Mouse (Mus musculus): ENCODE measurements at regions not wholly inside any gene's neighbourhood (a gene's known extent, or its start where the extent isn't known, plus 50 kb on each side); places are given as distances from the start of the nearest gene placed in this dataset.

DNA sequence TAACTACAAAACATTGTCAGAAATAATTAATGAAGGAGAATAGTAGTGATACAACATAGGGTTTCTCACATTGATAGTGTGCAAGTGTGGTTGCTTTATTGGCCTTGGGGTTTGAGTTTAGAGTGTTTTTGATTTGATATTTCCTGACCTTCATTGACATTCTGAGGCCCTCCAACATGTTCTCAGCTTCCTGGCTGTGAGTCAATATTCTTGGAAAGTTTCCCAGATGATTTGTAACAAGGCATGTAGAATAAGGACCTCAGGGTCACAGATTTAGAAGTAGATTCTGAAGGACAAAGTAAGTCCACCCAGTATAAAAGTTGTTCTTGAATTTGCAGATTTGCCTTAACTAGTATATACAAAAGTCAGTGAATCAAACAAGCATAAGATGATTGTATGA is 969.7 kb upstream of the Pcdh9 start:
- Histone ChIP-seq H3K9me3 (no peaks in the 10 kb centered on the region), H3K27me3 (no peaks in the 10 kb centered on the region), H3K4me3 (no peak overlapping the region)

DNA sequence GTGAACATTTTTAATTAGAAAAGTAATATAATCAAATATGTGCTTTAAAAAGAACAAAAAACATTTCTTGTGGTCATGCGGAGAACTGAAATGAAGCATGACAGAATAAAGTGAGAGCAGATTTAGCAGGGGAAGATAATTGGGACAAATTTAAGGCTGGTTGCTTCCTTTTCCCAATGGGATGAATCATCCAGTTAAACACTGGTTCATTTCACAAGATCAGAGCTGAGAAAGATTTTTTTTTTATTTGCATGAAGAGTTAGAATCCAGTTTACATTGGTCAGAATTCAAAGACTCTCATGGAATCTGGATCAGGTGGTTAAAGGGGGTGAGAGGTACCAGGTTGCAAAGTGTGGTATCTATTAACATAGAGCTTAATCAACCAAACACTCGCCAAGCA is 978.5 kb upstream of the Pcdh9 start:
- H3K27ac ChIP-seq (replicated peaks) = no peak overlapping the region

More for the DNA sequence above, 969.7 kb upstream of the Pcdh9 start:
- no peaks in the 10 kb centered on the region for H3K36me3 ChIP-seq
- no peaks in the 10 kb centered on the region for H3K4me1 ChIP-seq (replicated peaks)
- no peak for ATAC-seq (ENCODE audit: low read depth)
- no peak overlapping the region for H3K4me2 ChIP-seq
- no peak overlapping the region for H3K27ac ChIP-seq (replicated peaks)
- no peak overlapping the region for H3K9ac ChIP-seq

DNA sequence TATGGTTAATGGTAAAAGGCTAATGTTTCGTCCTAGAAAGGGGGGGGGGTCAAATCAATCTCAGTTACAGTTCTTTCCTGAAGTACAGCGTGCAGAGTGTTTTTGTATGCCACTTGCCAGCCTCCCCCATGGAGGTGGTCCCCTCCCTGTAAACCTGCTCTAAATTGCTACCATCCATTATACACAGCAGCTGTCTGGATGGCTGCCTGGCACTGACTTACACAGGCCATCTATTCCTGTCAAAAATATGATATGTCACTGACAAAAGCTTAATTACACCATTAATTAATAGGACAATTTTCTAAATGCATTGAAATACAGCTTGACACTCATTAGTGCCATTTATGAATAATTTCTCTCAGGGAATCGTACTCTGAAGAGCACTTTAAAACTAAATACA is 995.0 kb upstream of the 4921530L21Rik start:
- H3K27me3 ChIP-seq = no peaks in the 10 kb centered on the region
- no peak overlapping the region for H3K4me3 ChIP-seq
- ATAC-seq (ENCODE audit: low read depth) = peak; percentile 81; the same call in 1 of the 2 replicates
- no peaks in the 10 kb centered on the region for H3K36me3 ChIP-seq
- H3K9me3 ChIP-seq = no peaks in the 10 kb centered on the region
- no peak overlapping the region for H3K9ac ChIP-seq
- WGBS = 38% methylated on average over 3 of the region's 3 CpGs
- no peak overlapping the region for H3K27ac ChIP-seq (replicated peaks)
- H3K4me1 ChIP-seq (replicated peaks) = no peaks in the 10 kb centered on the region
- H3K4me2 ChIP-seq = no peak overlapping the region

More for the DNA sequence above, 978.5 kb upstream of the Pcdh9 start:
- ATAC-seq (ENCODE audit: low read depth) = no peak
- Histone ChIP-seq H3K4me3 (no peak overlapping the region), H3K9me3 (no peaks in the 10 kb centered on the region), H3K36me3 (no peaks in the 10 kb centered on the region), H3K27me3 (no peaks in the 10 kb centered on the region), H3K4me1 (replicated peaks) (no peaks in the 10 kb centered on the region), H3K4me2 (no peak overlapping the region), H3K9ac (no peak overlapping the region)
- WGBS = 72% methylated on average over 2 of the region's 2 CpGs

DNA sequence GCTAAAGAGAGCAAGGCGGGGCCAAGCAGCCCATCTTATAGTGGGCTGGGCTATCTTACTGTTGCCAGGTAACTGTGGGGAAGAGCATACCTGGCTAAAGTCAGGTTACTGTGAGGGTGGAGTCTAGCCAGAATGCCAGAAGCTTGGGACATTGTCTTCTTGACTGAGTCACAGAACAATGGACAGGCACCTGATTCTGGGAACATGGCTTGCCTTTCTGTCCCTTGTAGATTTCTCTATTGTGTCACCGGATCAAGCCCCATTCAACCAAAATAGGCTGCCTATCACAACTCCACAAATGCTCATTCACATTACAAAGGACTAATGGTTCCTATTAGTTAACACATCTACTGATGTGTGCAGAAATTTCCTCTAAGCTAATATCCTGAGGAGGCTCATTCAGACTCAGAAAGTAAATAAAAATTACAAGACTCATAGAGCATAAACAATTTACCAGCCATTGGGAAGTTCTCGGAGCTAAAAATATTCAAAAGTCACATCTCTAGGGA is 985.7 kb upstream of the 4921530L21Rik start:
- ATAC-seq (ENCODE audit: low read depth) = no peak
- Histone ChIP-seq H3K9me3 (no peaks in the 10 kb centered on the region), H3K4me3 (no peak overlapping the region), H3K9ac (no peak overlapping the region), H3K36me3 (no peaks in the 10 kb centered on the region), H3K27me3 (no peaks in the 10 kb centered on the region), H3K4me2 (no peak overlapping the region), H3K4me1 (replicated peaks) (peaks cover 7% of the 10 kb centered on the region), H3K27ac (replicated peaks) (no peak overlapping the region)
- 68% methylated on average over 3 of the region's 3 CpGs for WGBS

DNA sequence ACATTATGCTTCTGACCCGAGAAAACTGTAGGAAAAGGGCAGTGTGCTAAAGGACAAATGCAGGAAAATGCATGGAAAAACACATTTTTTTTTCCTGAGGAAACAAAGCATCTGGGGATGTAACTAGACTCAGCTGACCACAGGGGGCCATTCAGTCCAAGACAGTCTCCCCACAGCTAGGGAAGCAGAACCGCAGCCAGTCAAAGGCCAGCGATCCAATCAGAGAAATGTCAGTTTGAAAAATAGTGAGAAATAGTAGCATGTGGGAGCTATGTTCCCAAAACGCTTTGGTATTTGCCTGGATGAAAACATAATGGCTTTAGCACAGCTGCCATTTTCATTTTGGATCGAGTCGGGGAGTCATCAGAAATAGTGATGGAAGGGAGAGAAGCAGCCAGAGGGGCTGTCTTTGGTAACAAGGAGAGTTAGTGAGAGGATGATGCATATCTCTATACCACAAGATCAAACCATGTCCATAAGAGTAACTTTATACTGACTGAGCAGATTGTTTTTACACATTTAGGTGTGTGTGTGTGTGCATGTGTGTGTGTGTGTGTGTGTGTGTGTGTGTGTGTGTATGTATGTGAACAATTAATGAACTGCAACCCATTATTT is 982.3 kb upstream of the 4921530L21Rik start:
- no peaks in the 10 kb centered on the region for H3K27me3 ChIP-seq
- ATAC-seq (ENCODE audit: low read depth) = no peak
- H3K9ac ChIP-seq = no peak overlapping the region
- peak overlapping the region; percentile 12; the same call in 1 of the 2 replicates for H3K4me3 ChIP-seq
- H3K27ac ChIP-seq (replicated peaks) = peak overlapping the region; percentile 54
- peak overlapping the region; percentile 35 for H3K4me2 ChIP-seq
- peaks cover 7% of the 10 kb centered on the region for H3K4me1 ChIP-seq (replicated peaks)
- H3K36me3 ChIP-seq = no peaks in the 10 kb centered on the region
- WGBS = 27% methylated on average over 6 of the region's 6 CpGs
- H3K9me3 ChIP-seq = no peaks in the 10 kb centered on the region

DNA sequence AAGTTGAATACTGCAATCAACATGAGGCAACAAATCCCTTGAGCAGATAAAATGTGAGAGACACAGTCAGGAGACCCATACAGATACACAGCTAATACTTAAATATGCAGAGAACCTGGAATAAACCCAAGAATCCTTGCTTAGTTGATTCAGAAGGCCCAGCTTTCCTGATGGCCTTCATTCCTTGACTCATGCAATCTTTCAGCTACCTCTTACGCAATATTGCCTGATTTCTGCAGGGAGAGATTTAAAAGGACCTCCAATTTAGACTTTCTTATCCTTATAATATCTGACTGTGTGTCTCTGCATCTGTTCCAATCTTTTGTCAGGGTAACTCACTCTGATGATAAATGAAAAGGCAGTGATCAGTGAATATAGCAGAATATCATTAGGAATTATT is 968.7 kb upstream of the 4921530L21Rik start:
- no peak for ATAC-seq (ENCODE audit: low read depth)
- 88% methylated on average over 1 of the region's 1 CpGs for WGBS
- no peaks in the 10 kb centered on the region for H3K4me1 ChIP-seq (replicated peaks)

DNA sequence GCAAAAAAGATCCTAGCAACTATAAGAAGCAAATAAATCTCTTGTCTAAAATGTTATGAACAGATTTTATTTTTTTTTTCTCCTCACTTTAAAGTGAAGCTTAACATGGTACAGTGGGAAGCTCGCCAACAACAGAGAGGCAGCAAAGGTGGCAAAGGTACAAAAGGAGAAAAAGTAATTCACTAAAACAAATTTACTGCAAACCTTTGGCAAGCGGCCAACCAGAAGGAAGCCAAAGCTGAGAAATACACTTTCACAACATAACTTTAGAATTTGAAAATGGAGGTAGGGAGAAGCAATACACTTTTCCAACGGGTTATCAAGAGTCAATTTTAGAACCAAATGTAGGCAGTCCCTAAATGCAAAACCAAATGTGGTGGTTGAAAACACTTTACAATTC is 939.6 kb upstream of the 4921530L21Rik start:
- H3K27me3 ChIP-seq = no peaks in the 10 kb centered on the region
- no peak overlapping the region for H3K4me3 ChIP-seq
- no peaks in the 10 kb centered on the region for H3K36me3 ChIP-seq
- H3K4me2 ChIP-seq = no peak overlapping the region
- H3K9ac ChIP-seq = no peak overlapping the region
- no peaks in the 10 kb centered on the region for H3K9me3 ChIP-seq
- no peaks in the 10 kb centered on the region for H3K4me1 ChIP-seq (replicated peaks)
- 80% methylated on average over 3 of the region's 3 CpGs for WGBS
- H3K27ac ChIP-seq (replicated peaks) = no peak overlapping the region
- ATAC-seq (ENCODE audit: low read depth) = no peak

More for the DNA sequence above, 968.7 kb upstream of the 4921530L21Rik start:
- Histone ChIP-seq H3K27ac (replicated peaks) (no peak overlapping the region), H3K36me3 (no peaks in the 10 kb centered on the region), H3K4me2 (no peak overlapping the region), H3K9me3 (no peaks in the 10 kb centered on the region), H3K27me3 (no peaks in the 10 kb centered on the region), H3K4me3 (no peak overlapping the region), H3K9ac (no peak overlapping the region)

All from neural tube, embryonic 13.5 days (tissue).